Mouse (Mus musculus) CH12.LX (cell line): ENCODE results near the gene Trpc4ap. TPM values are rescaled to one million over a fixed set of nuclear protein-coding genes. Genes with fewer than 3 reads are reported as not detected.

Source experiments
- DNase-seq: peaks from one replicate; pipeline ENCODE4 v3.0.0-alpha.2; 2013; ENCODE audit errors: extremely low read depth
- H3K27ac ChIP-seq: 2 replicates; pipeline ENCODE4 v1.5.1; 2012; ENCODE audit warnings: low read depth, mild to moderate bottlenecking, control low read depth, moderate library complexity; ENCODE audit not compliant: insufficient read depth
- H3K27me3 ChIP-seq: replicated peaks from 2 replicates; pipeline ENCODE3; 2012; ENCODE audit warnings: inconsistent platforms
- H3K36me3 ChIP-seq, 2 experiments: replicated peaks in 1 of 2; 2 replicates each; pipeline versions ENCODE3 to v1.6.1; 2012; ENCODE audit warnings: inconsistent platforms in 1 of 2, low read length in 1 of 2, mild to moderate bottlenecking in 1 of 2, mixed read lengths in 1 of 2, moderate library complexity in 1 of 2; ENCODE audit not compliant: control insufficient read depth in 1 of 2, insufficient read depth in 1 of 2
- H3K4me1 ChIP-seq, 2 experiments: 2 replicates each; pipeline ENCODE4 v1.6.1; 2012; ENCODE audit warnings: inconsistent platforms in 1 of 2, moderate library complexity in 1 of 2; ENCODE audit not compliant: insufficient read depth in 2 of 2, control insufficient read depth in 1 of 2
- H3K4me2 ChIP-seq: 2 replicates; pipeline ENCODE4 v1.6.1; 2012; ENCODE audit warnings: low read depth, mild to moderate bottlenecking, control low read depth; ENCODE audit not compliant: poor library complexity, insufficient read depth, severe bottlenecking
- H3K4me3 ChIP-seq, 3 experiments: fragments of 150-350 bp in 1 of 3; sonication (generic) in 1 of 3; replicated peaks in 1 of 3; 2 replicates each; pipeline versions ENCODE3 to v1.5.1; 2011 to 2012; ENCODE audit warnings: low read depth in 2 of 3, low read length in 2 of 3, mild to moderate bottlenecking in 2 of 3, moderate library complexity in 2 of 3, control low read depth in 1 of 3, improper control_type of control experiment in 1 of 3, inconsistent platforms in 1 of 3, mixed read lengths in 1 of 3; ENCODE audit not compliant: poor library complexity in 1 of 3
- H3K79me2 ChIP-seq: replicated peaks from 2 replicates; pipeline ENCODE4 v1.6.1; 2012; ENCODE audit warnings: mild to moderate bottlenecking, moderate library complexity; ENCODE audit not compliant: control insufficient read depth, poor library complexity, insufficient read depth, severe bottlenecking; ENCODE audit errors: extremely low read depth
- H3K9ac ChIP-seq: 2 replicates; pipeline ENCODE4 v1.6.1; 2012; ENCODE audit warnings: low read depth, mild to moderate bottlenecking, control low read depth, moderate library complexity; ENCODE audit not compliant: insufficient read depth
- H3K9me3 ChIP-seq: replicated peaks from 2 replicates; pipeline ENCODE3; 2012; ENCODE audit warnings: low read length, inconsistent platforms, mixed read lengths
- E2F4 ChIP-seq: IDR thresholded peaks from 2 replicates; pipeline ENCODE4 v1.6.1; 2011; ENCODE audit warnings: low read depth, low read length, improper control_type of control experiment; ENCODE audit not compliant: insufficient replicate concordance
- GABPA ChIP-seq: IDR thresholded peaks from 2 replicates; pipeline ENCODE4 v1.6.1; 2012; ENCODE audit warnings: low read depth, low read length, improper control_type of control experiment, inconsistent platforms; ENCODE audit not compliant: insufficient replicate concordance
- JUN ChIP-seq: IDR thresholded peaks from 2 replicates; pipeline ENCODE4 v1.6.1; 2011; ENCODE audit warnings: low read depth, mild to moderate bottlenecking, low read length, improper control_type of control experiment, moderate library complexity; ENCODE audit not compliant: insufficient read depth
- KAT2A ChIP-seq: IDR thresholded peaks from 2 replicates; pipeline ENCODE4 v1.6.1; 2012; ENCODE audit warnings: low read length, improper control_type of control experiment, inconsistent platforms; ENCODE audit not compliant: insufficient replicate concordance
- MAFK ChIP-seq: IDR thresholded peaks from 2 replicates; pipeline ENCODE4 v1.6.1; 2011; ENCODE audit warnings: low read length, improper control_type of control experiment; ENCODE audit not compliant: insufficient replicate concordance
- MEF2A ChIP-seq: IDR thresholded peaks from 2 replicates; pipeline ENCODE4 v1.6.1; 2014; ENCODE audit warnings: low read depth, mild to moderate bottlenecking, inconsistent platforms, low read length, improper control_type of control experiment, borderline replicate concordance
- MXI1 ChIP-seq: IDR thresholded peaks from 2 replicates; pipeline ENCODE4 v1.6.1; 2011; ENCODE audit warnings: mild to moderate bottlenecking, low read depth, low read length, improper control_type of control experiment
- MYC ChIP-seq: IDR thresholded peaks from 2 replicates; pipeline ENCODE4 v1.6.1; 2011; ENCODE audit warnings: low read depth, mild to moderate bottlenecking, improper control_type of control experiment, low read length
- NELFE ChIP-seq: IDR thresholded peaks from 2 replicates; pipeline ENCODE4 v1.6.1; 2011; ENCODE audit warnings: low read depth, low read length, improper control_type of control experiment
- POLR2AphosphoS2 ChIP-seq: IDR thresholded peaks from 2 replicates; pipeline ENCODE4 v1.6.1; 2011; ENCODE audit warnings: low read depth, low read length, improper control_type of control experiment
- RCOR1 ChIP-seq: conservative IDR thresholded peaks from 2 replicates; pipeline ENCODE4 v1.6.1; 2012; ENCODE audit warnings: low read depth, mild to moderate bottlenecking, inconsistent platforms, low read length, improper control_type of control experiment
- SIN3A ChIP-seq: IDR thresholded peaks from 2 replicates; pipeline ENCODE4 v1.6.1; 2012; ENCODE audit warnings: low read length, improper control_type of control experiment, inconsistent platforms
- TBP ChIP-seq: conservative IDR thresholded peaks from 2 replicates; pipeline ENCODE4 v1.6.1; 2011; ENCODE audit warnings: low read depth, low read length, improper control_type of control experiment
- TCF12 ChIP-seq: IDR thresholded peaks from 2 replicates; pipeline ENCODE4 v1.6.1; 2014; ENCODE audit warnings: low read depth, mild to moderate bottlenecking, inconsistent platforms, low read length, improper control_type of control experiment
- USF1 ChIP-seq: IDR thresholded peaks from 2 replicates; pipeline ENCODE4 v1.6.1; 2014; ENCODE audit warnings: low read depth, mild to moderate bottlenecking, inconsistent platforms, low read length, improper control_type of control experiment
- ZKSCAN1 ChIP-seq: IDR thresholded peaks from 2 replicates; pipeline ENCODE4 v1.6.1; 2012; ENCODE audit warnings: low read depth, inconsistent platforms, low read length, improper control_type of control experiment, borderline replicate concordance
- ZMIZ1 ChIP-seq: IDR thresholded peaks from 2 replicates; pipeline ENCODE4 v1.6.1; 2012; ENCODE audit warnings: low read depth, mild to moderate bottlenecking, inconsistent platforms, low read length, improper control_type of control experiment
- ZNF384 ChIP-seq: IDR thresholded peaks from 2 replicates; pipeline ENCODE4 v1.6.1; 2012; ENCODE audit warnings: low read depth, low read length, improper control_type of control experiment, inconsistent platforms
- dilution Hi-C: fragments of 300-500 bp; cut with MboI; formaldehyde crosslinking; loops from 2 replicates; pipeline ENCODE4 v1.14.3; 2020; ENCODE audit warnings: low sequenced_read_pairs; ENCODE audit not compliant: extremely low pct_unique_long_range_greater_than_20kb, extremely low pct_ligation_motif_present
- in situ Hi-C: fragments of 300-500 bp; cut with MboI; formaldehyde crosslinking; loops from 3 replicates; pipeline ENCODE4 v1.14.3; 2019; ENCODE audit warnings: low sequenced_read_pairs, low pct_ligation_motif_present, low pct_unique_long_range_greater_than_20kb, mixed read lengths
- polyA plus RNA-seq: library from polyadenylated mRNA; unstranded; fragments of >175 nt; gene quantifications from 2 replicates; pipeline ENCODE4 v1.2.1, GENCODE M21; 2012; ENCODE audit warnings: low read depth; ENCODE audit not compliant: insufficient read length
- total RNA-seq, 2 experiments: library from RNA; depleted of rRNA; stranded (reverse); fragments of 300-350 nt in 1 of 2; fragments of >200 nt in 1 of 2; gene quantifications; 2 replicates each; pipeline ENCODE4 v1.2.3; 2012 to 2014

Trpc4ap gene
- total and polyA plus RNA-seq, 3 experiments = 52.8 to 105 (median 55.8) TPM

DNA sequence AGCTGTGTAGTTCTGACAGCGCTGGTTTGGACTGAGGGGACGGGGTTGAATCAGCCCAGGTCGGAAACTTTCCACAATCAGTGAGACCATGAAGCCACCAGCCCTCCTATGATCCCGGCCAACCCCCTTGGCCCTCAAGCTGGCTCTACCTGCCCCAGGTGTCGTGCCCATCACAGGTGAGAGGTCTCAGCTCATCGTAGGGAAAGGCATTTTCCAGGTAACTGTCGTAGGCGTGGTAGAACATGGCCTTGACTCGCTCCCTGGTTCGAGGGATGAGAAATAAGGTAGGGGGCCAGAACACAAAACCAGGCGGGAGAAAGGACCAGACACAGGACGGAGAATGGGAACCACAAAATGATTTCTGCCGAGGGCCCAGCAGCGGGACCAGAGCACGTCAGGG lies 36.6 kb upstream of the Trpc4ap start:
- TF ChIP-seq USF1 (no peak), MXI1 (no peak), ZKSCAN1 (no peak), POLR2AphosphoS2 (no peak), ZNF384 (no peak), NELFE (no peak), MAFK (no peak), KAT2A (no peak), MEF2A (no peak), SIN3A (no peak), RCOR1 (no peak), E2F4 (no peak), ZMIZ1 (no peak), TCF12 (no peak)
- peaks cover 9 to 33% of the 10 kb centered on the region in 2 experiments for H3K36me3 ChIP-seq
- dilution Hi-C loops = no loop called here

DNA sequence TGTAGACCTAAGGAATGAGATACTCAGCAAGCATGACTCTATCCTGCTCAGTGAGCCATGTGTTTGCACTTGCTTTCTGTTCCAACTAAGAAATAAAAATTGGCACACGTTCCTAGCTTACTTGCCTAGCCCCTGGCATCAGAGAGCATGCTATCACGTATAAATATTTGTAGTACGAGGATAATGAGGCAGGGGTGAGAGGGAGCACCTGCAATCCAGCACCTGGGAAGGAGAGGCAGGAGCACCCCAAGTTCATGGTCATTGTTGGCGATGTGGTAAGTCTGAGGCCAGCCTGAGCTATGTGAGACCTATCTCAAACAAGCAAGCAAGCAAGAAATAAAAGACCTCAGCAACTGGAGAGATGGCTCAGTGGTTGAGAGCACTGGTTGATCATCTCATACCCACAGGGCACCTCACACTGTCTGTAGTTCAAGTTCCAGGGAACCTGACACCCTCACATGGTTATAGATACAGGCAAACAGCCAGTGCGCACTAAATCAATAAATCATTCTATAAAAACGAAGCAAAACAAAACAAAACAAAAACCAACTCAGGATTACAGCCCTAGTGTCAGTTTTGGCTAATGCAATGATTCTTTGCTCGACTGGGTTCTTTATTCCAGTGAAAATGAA lies 35.7 kb upstream of the Trpc4ap start:
- H3K4me1 ChIP-seq = peaks cover 12 to 16% of the 10 kb centered on the region in 2 experiments
- dilution Hi-C loops = no loop called here
- in situ Hi-C loops = no loop called here

More for the DNA sequence above, 36.6 kb upstream of the Trpc4ap start:
- Histone ChIP-seq H3K4me1 (peaks cover 6 to 14% of the 10 kb centered on the region in 2 experiments; a peak in 3 of 4 replicates), H3K27me3 (no peaks in the 10 kb centered on the region), H3K9me3 (no peaks in the 10 kb centered on the region), H3K4me2 (peak overlapping the region; percentile 91), H3K27ac (no peak overlapping the region), H3K9ac (peak overlapping the region; percentile 30), H3K4me3 (peak overlapping the region; percentile 75 to 97 (median 89)), H3K79me2 (peaks cover 4% of the 10 kb centered on the region)
- DNase-seq = peak; percentile 2
- in situ Hi-C loops = no loop called here

More for the DNA sequence above, 35.7 kb upstream of the Trpc4ap start:
- Histone ChIP-seq H3K27ac (no peak overlapping the region), H3K9ac (no peak overlapping the region), H3K79me2 (peaks cover 4% of the 10 kb centered on the region), H3K4me3 (peak overlapping the region in 2 of 3 experiments; percentile 89 to 97), H3K9me3 (no peaks in the 10 kb centered on the region), H3K27me3 (no peaks in the 10 kb centered on the region), H3K4me2 (peak overlapping the region; percentile 91), H3K36me3 (peaks cover 12 to 41% of the 10 kb centered on the region in 2 experiments)
- no peak for TF ChIP-seq E2F4
- TF ChIP-seq JUN = no peak
- TF ChIP-seq MYC = no peak
- TF ChIP-seq MXI1 = no peak
- no peak for TF ChIP-seq SIN3A
- TF ChIP-seq GABPA = no peak
- no peak for TF ChIP-seq TBP
- TF ChIP-seq ZKSCAN1 = no peak
- no peak for TF ChIP-seq POLR2AphosphoS2
- no peak for DNase-seq
